Mouse (Mus musculus) intestine, embryonic 16.5 days (tissue): ENCODE measurements around the gene Lgals2. TPM values are rescaled to one million over a fixed set of nuclear protein-coding genes. Genes with fewer than 3 reads are reported as not detected.

Experiments used
- ATAC-seq: fragments of 200-750 bp; cut with Nextera tagmentation; 2 replicates; pipeline ENCODE4 v1.8.0; 2017; ENCODE audit warnings: moderate TSS enrichment, moderate library complexity
- H3K27ac ChIP-seq: fragments of 300-500 bp; sonication (generic); 2 replicates; pipeline ENCODE4 v1.5.1; 2014; ENCODE audit warnings: mild to moderate bottlenecking, low read length
- H3K27me3 ChIP-seq: fragments of 300-500 bp; sonication (generic); replicated peaks from 2 replicates; pipeline ENCODE4 v1.6.1; 2014; ENCODE audit warnings: low read length, control low read depth, mixed read lengths; ENCODE audit not compliant: control insufficient read depth, insufficient read depth
- H3K36me3 ChIP-seq: fragments of 300-500 bp; sonication (generic); 2 replicates; pipeline ENCODE4 v1.6.1; 2014; ENCODE audit warnings: low read length, control low read depth; ENCODE audit not compliant: control insufficient read depth, insufficient read depth
- H3K4me1 ChIP-seq: fragments of 300-500 bp; sonication (generic); 2 replicates; pipeline ENCODE4 v1.6.1; 2014; ENCODE audit warnings: low read length, control low read depth, mixed read lengths; ENCODE audit not compliant: control insufficient read depth, insufficient read depth
- H3K4me2 ChIP-seq: fragments of 300-500 bp; sonication (generic); 2 replicates; pipeline ENCODE4 v1.6.1; 2014; ENCODE audit warnings: low read depth, low read length, control low read depth
- H3K4me3 ChIP-seq: fragments of 300-500 bp; sonication (generic); 2 replicates; pipeline ENCODE4 v1.5.1; 2014; ENCODE audit warnings: mild to moderate bottlenecking, low read length
- H3K9ac ChIP-seq: fragments of 300-500 bp; sonication (generic); 2 replicates; pipeline ENCODE4 v1.6.1; 2014; ENCODE audit warnings: low read depth, low read length
- H3K9me3 ChIP-seq: fragments of 300-500 bp; sonication (generic); 2 replicates; pipeline ENCODE4 v1.6.1; 2016; ENCODE audit warnings: low read length, control low read depth; ENCODE audit not compliant: control insufficient read depth
- WGBS: fragments of 180-500 bp; shearing (Covaris S2); extraction: QIAGEN DNeasy Blood & Tissue Kit; methylation state at CpG from one replicate; pipeline ENCODE4 v1.1.7; 2014; 5-methylcytosine and 5-hydroxymethylcytosine counted together
- polyA plus RNA-seq: library from polyadenylated mRNA; unstranded; fragments of >200 nt; fragmentation: Nextera tagmentation; extraction: Ambion mirVana; gene quantifications from 2 replicates; pipeline ENCODE4 v1.2.1, GENCODE M21; 2015

Lgals2 gene
- polyA plus RNA-seq, 1 experiment from 2014 or later, result 1,298 TPM

GRCm38 (mm10) chr15:78841161-78841790 is 14.1 kb downstream of the Lgals2 start:
- Histone ChIP-seq H3K4me1 (peaks cover 56% of the 10 kb centered on the region), H3K27me3 (no peaks in the 10 kb centered on the region), H3K4me3 (no peak overlapping the region), H3K9ac (0 out of 2 replicates have a peak overlapping the region, but pooled peaks have one; percentile 94), H3K4me2 (no peak overlapping the region), H3K36me3 (no peaks in the 10 kb centered on the region), H3K27ac (no peak overlapping the region), H3K9me3 (no peaks in the 10 kb centered on the region)
- WGBS, result 69% methylated on average over 6 of the region's 6 CpGs
- ATAC-seq, result no peak

GRCm38 (mm10) chr15:78840751-78841150 is 14.6 kb downstream of the Lgals2 start:
- H3K27ac ChIP-seq, result peak overlapping the region; percentile 48
- H3K36me3 ChIP-seq, result no peaks in the 10 kb centered on the region
- ATAC-seq, result no peak
- no peak overlapping the region; the same call in 1 of the 2 replicates for H3K9ac ChIP-seq
- no peaks in the 10 kb centered on the region for H3K9me3 ChIP-seq
- WGBS, result 54% methylated on average over 11 of the region's 11 CpGs
- H3K4me1 ChIP-seq, result peaks cover 57% of the 10 kb centered on the region
- H3K27me3 ChIP-seq, result no peaks in the 10 kb centered on the region
- no peak overlapping the region for H3K4me2 ChIP-seq
- no peak overlapping the region for H3K4me3 ChIP-seq

- H3K27me3 ChIP-seq, result no peaks in the 10 kb centered on the region
- H3K9ac ChIP-seq, result peak overlapping the region; percentile 48
- H3K9me3 ChIP-seq, result no peaks in the 10 kb centered on the region
- no peak for ATAC-seq
- H3K4me1 ChIP-seq, result peaks cover 57% of the 10 kb centered on the region
- H3K27ac ChIP-seq, result peak overlapping the region; percentile 75
- no peak overlapping the region for H3K4me3 ChIP-seq
- H3K36me3 ChIP-seq, result no peaks in the 10 kb centered on the region
- 51% methylated on average over 3 of the region's 3 CpGs for WGBS
- no peak overlapping the region for H3K4me2 ChIP-seq
Measured at GRCm38 (mm10) chr15:78840241-78840640, 15.1 kb downstream of the Lgals2 start.

DNA sequence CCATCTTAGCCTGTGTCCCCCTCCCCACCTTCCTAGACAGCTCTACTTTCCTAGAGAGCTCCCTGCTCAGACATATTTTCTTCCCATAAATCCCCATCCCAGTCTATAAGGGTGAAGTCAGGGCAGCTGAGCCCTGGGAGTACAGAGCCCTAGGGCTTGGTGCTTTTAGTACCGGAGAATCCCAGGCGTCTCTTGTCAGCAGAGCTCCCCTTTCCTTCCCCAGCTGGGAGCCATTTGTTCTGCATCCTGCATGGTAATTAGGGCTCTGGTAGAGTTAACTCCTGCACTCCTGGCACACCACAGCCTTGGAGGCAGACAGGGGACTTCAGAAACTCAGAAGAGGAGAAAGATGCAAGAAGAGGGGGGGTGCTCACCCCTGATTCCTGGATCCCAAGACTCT is 15.6 kb downstream of the Lgals2 start:
- Histone ChIP-seq H3K9ac (peak overlapping the region; percentile 48; the same call in 1 of the 2 replicates), H3K4me1 (peaks cover 57% of the 10 kb centered on the region), H3K27me3 (no peaks in the 10 kb centered on the region), H3K4me3 (no peak overlapping the region), H3K27ac (peak overlapping the region; percentile 75), H3K9me3 (no peaks in the 10 kb centered on the region), H3K36me3 (no peaks in the 10 kb centered on the region), H3K4me2 (no peak overlapping the region)
- 23% methylated on average over 2 of the region's 2 CpGs for WGBS
- no peak for ATAC-seq

- H3K4me3 ChIP-seq, result no peak overlapping the region
- peak overlapping the region; percentile 53 for H3K9ac ChIP-seq
- H3K4me2 ChIP-seq, result no peak overlapping the region
- H3K9me3 ChIP-seq, result no peaks in the 10 kb centered on the region
- H3K36me3 ChIP-seq, result no peaks in the 10 kb centered on the region
- H3K27me3 ChIP-seq, result no peaks in the 10 kb centered on the region
- no peak for ATAC-seq
- 41% methylated on average over 8 of the region's 8 CpGs for WGBS
- H3K4me1 ChIP-seq, result peaks cover 71% of the 10 kb centered on the region
- H3K27ac ChIP-seq, result peak overlapping the region; percentile 92
Measured at GRCm38 (mm10) chr15:78836086-78836621, 19.2 kb downstream of the Lgals2 start.

DNA sequence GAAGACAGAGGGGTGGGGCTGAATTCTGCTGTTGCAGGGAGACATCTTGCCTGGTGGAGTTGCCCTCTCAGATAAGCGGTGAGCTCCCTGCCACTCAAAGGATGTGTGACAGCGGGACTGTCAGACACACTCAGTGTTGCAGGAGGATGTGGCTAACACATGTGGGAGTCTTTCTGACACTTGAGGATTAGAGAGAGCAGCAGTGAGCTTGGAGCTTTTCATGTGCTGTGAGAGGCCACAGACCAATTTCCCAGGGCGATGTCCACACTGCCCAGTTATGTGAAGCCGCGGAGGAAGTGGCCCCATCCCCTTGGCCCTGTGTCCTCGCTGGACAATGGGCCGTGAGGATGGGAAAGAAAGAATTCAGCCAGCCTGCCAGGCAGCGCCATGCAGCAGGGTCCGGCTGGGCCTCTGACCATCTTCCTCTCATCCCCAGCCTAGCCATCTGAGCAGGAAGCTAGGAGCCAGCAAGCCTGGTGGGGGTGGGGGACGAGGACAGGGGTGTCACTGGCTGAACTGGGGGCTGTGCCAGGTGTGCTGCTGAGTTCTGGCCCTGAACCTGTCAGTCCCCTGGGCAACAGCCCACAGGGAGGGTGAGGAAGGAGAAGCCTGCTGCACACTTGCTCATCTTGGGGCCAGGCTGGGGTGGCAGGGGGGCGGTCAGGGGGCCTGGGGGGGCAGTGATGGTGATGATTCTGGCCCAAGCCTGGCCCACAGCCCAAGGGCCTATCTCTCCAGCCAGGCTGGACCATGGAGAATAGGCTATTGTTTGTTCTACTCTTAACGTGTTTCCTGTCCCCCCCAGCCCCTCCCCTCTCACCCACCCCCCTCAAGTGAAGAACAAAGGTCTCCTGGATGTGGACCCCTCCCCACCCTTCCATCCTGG is 19.9 kb downstream of the Lgals2 start:
- Histone ChIP-seq H3K4me2 (no peak overlapping the region), H3K9me3 (no peaks in the 10 kb centered on the region), H3K27me3 (no peaks in the 10 kb centered on the region), H3K27ac (peak overlapping the region; percentile 92), H3K4me1 (peaks cover 68% of the 10 kb centered on the region), H3K9ac (peak overlapping the region; percentile 53; the same call in 1 of the 2 replicates), H3K4me3 (no peak overlapping the region), H3K36me3 (no peaks in the 10 kb centered on the region)
- no peak for ATAC-seq
- 27% methylated on average over 12 of the region's 12 CpGs for WGBS

DNA sequence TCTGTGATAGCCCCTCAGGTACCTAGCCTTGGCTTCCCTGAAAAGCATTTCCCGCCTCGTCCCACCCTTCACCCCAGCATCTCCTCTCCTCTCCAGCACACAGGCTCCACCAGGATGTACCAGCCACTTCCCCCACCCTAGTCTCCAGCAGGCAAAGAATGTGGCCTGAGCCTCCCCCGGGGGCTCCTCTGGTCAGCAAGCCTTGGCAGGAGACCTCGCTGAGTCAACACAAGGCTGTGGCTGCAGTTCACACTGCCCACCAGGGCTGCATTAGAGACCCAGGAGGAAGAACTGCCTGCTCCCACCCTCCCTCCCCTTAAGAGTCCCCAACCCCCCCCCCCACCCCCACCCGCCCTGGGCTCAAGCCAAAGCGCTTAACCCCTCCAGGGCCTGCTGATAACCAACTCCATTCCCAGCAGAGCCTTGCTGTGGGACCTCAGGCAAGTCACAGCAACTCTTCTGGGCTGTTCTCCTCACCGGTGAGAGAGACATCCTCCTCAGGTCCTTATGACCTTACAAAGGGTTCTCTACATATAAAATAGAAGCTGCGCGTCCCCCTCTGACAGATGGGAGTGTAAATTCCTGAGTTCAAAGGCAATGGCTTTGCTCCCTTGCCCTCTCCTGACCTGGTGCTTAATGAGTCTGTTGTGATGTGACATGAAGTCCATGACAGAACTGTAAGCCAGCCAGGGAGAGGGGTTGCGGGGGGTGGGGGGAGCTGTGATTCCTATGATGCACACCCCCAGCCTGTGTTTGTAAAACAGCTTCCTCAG is 20.9 kb downstream of the Lgals2 start:
- Histone ChIP-seq H3K9ac (no peak overlapping the region), H3K27ac (peak overlapping the region; percentile 95), H3K36me3 (no peaks in the 10 kb centered on the region), H3K4me3 (no peak overlapping the region), H3K9me3 (no peaks in the 10 kb centered on the region), H3K4me2 (no peak overlapping the region), H3K4me1 (peaks cover 58% of the 10 kb centered on the region), H3K27me3 (no peaks in the 10 kb centered on the region)
- WGBS, result 38% methylated on average over 10 of the region's 10 CpGs
- ATAC-seq, result no peak

- Histone ChIP-seq H3K4me2 (no peak overlapping the region), H3K4me1 (peaks cover 59% of the 10 kb centered on the region), H3K27ac (peak overlapping the region; percentile 95), H3K9me3 (no peaks in the 10 kb centered on the region), H3K4me3 (no peak overlapping the region), H3K36me3 (no peaks in the 10 kb centered on the region), H3K9ac (no peak overlapping the region), H3K27me3 (no peaks in the 10 kb centered on the region)
- no peak for ATAC-seq
- WGBS, result 86% methylated on average over 3 of the region's 3 CpGs
Measured at GRCm38 (mm10) chr15:78833582-78833981, 21.7 kb downstream of the Lgals2 start.

- Histone ChIP-seq H3K9me3 (no peaks in the 10 kb centered on the region), H3K27ac (peak overlapping the region; percentile 95), H3K4me3 (no peak overlapping the region; the same call in 1 of the 2 replicates), H3K36me3 (no peaks in the 10 kb centered on the region), H3K4me2 (0 out of 2 replicates have a peak overlapping the region, but pooled peaks have one; percentile 19), H3K27me3 (no peaks in the 10 kb centered on the region), H3K9ac (peak overlapping the region; percentile 64), H3K4me1 (peaks cover 63% of the 10 kb centered on the region)
- peak; percentile 49 for ATAC-seq
- 24% methylated on average over 14 of the region's 14 CpGs for WGBS
Measured at GRCm38 (mm10) chr15:78832701-78833123, 22.6 kb downstream of the Lgals2 start.
